Mouse (Mus musculus): ENCODE data around the gene Sel1l.

The Sel1l gene

GRCm38 (mm10) chr12:91779004-91779365, 70.0 kb downstream of the Sel1l start:
- peak; percentile 95 for DNase-seq (ENCODE audit: low read depth, low spot score)

- peak; percentile 50 for DNase-seq (ENCODE audit: low read depth, low spot score)
These were observed 70.5 kb downstream of the Sel1l start for GRCm38 (mm10) chr12:91778211-91779003.

GRCm38 (mm10) chr12:91776342-91776741, 72.6 kb downstream of the Sel1l start:
- DNase-seq (ENCODE audit: low read depth, low spot score), result no peak

GRCm38 (mm10) chr12:91774811-91775284, 74.1 kb downstream of the Sel1l start:
- DNase-seq (ENCODE audit: low read depth, low spot score), result no peak

GRCm38 (mm10) chr12:91768871-91769270, 80.1 kb downstream of the Sel1l start:
- DNase-seq (ENCODE audit: low read depth, low spot score), result no peak

GRCm38 (mm10) chr12:91768176-91768575, 80.8 kb downstream of the Sel1l start:
- no peak for DNase-seq (ENCODE audit: low read depth, low spot score)

GRCm38 (mm10) chr12:91766338-91767107, 82.4 kb downstream of the Sel1l start:
- DNase-seq (ENCODE audit: low read depth, low spot score), result no peak

GRCm38 (mm10) chr12:91765504-91765903, 83.5 kb downstream of the Sel1l start:
- DNase-seq (ENCODE audit: low read depth, low spot score), result no peak

- DNase-seq (ENCODE audit: low read depth, low spot score), result peak; percentile 21
These were observed 83.9 kb downstream of the Sel1l start for GRCm38 (mm10) chr12:91765054-91765453.

GRCm38 (mm10) chr12:91764471-91764870, 84.5 kb downstream of the Sel1l start:
- DNase-seq (ENCODE audit: low read depth, low spot score), result no peak

- no peak for DNase-seq (ENCODE audit: low read depth, low spot score)
These were observed 89.1 kb downstream of the Sel1l start for GRCm38 (mm10) chr12:91759836-91760235.

GRCm38 (mm10) chr12:91757854-91758562, 90.9 kb downstream of the Sel1l start:
- DNase-seq (ENCODE audit: low read depth, low spot score), result no peak

- no peak for DNase-seq (ENCODE audit: low read depth, low spot score)
These were observed 92.3 kb downstream of the Sel1l start for GRCm38 (mm10) chr12:91756562-91757166.
